ENCODE assay signal across 26 mouse cellular contexts in genomic region chr3:89231772-89232275, GRCm38 (mm10). TPM values are rescaled to one million over a fixed set of nuclear protein-coding genes. Genes with fewer than 3 reads are reported as not detected.
DNase-seq lines count a peak whose midpoint lies in the region; ATAC-seq and TF ChIP-seq lines count a peak whose summit lies in the region.
"Had no signal": no experiment of that assay in that cellular context is flagged by ENCODE, and none has a peak within 500 bp of the region (broad histone marks: within the 10 kb centered on the region; RNA-seq: fewer than 3 reads in every experiment).

No protein-coding gene starts in this region.

- ATAC-seq in kidney, embryonic 15.5 days (replicated peaks; ENCODE audit: low FRiP score), result no peak
- ATAC-seq in lung, embryonic 14.5 days (ENCODE audit: insufficient read depth), result no peak
- ATAC-seq in stomach, embryonic 14.5 days (ENCODE audit: insufficient number of reproducible peaks, insufficient read depth, low FRiP score, low read depth), result no peak
- no peak for ATAC-seq in stomach, embryonic 15.5 days (ENCODE audit: insufficient read depth, low FRiP score, low read depth)
- ATAC-seq: forebrain, postnatal 0 days; intestine, embryonic 16.5 days had no signal

- H3K9me3 ChIP-seq in kidney, embryonic 15.5 days (replicated peaks), result no peaks in the 10 kb centered on the region
- H3K9me3 ChIP-seq in lung, embryonic 14.5 days (ENCODE audit: low read depth, low read length), result no peaks in the 10 kb centered on the region
- no peaks in the 10 kb centered on the region for H3K9me3 ChIP-seq in stomach, embryonic 14.5 days (ENCODE audit: control insufficient read depth, low read depth, low read length)
- H3K9me3 ChIP-seq in stomach, embryonic 15.5 days, result no peaks in the 10 kb centered on the region
- H3K9me3 ChIP-seq: embryonic facial prominence, embryonic 10.5 days; embryonic facial prominence, embryonic 15.5 days; forebrain, embryonic 12.5 days; heart, embryonic 10.5 days; heart, embryonic 15.5 days; hindbrain, embryonic 12.5 days; limb, embryonic 13.5 days; midbrain, embryonic 12.5 days; neural tube, embryonic 12.5 days had no signal

- DNase-seq in kidney, postnatal 36 days, result no peak
- DNase-seq in lung, embryonic 14.5 days, result no peak
- no peak for DNase-seq in lung, postnatal 36 days
- no peak for DNase-seq in retina, embryonic 14.5 days (ENCODE audit: low spot score)
- DNase-seq: adrenal gland, postnatal 36 days; cerebellum, adult 18-20 months; forebrain, postnatal 0 days; gastrocnemius, postnatal 10 days; right cerebral cortex, postnatal 4 days; thymus, adult 18-20 months; thymus, postnatal 25 days had no signal

- H3K27me3 ChIP-seq in kidney, embryonic 15.5 days, result 0 out of 2 replicates have a peak, but pooled peaks cover 2% of the 10 kb centered on the region
- no peaks in the 10 kb centered on the region for H3K27me3 ChIP-seq in lung, embryonic 14.5 days (ENCODE audit: insufficient read depth, low read length)
- no peaks in the 10 kb centered on the region for H3K27me3 ChIP-seq in stomach, embryonic 14.5 days (ENCODE audit: control insufficient read depth, insufficient read depth, low read length)
- H3K27me3 ChIP-seq in stomach, embryonic 15.5 days (replicated peaks), result no peaks in the 10 kb centered on the region
- H3K27me3 ChIP-seq: embryonic facial prominence, embryonic 15.5 days; forebrain, embryonic 12.5 days; hindbrain, embryonic 12.5 days; midbrain, embryonic 12.5 days; neural tube, embryonic 12.5 days had no signal

- H3K4me3 ChIP-seq in kidney, embryonic 15.5 days (replicated peaks), result no peak overlapping the region
- no peak overlapping the region for H3K4me3 ChIP-seq in lung, embryonic 14.5 days (ENCODE audit: low read depth, low read length)
- peak overlapping the region; percentile 1; the same call in 1 of the 2 replicates for H3K4me3 ChIP-seq in stomach, embryonic 14.5 days (ENCODE audit: low read depth, low read length)
- peak overlapping the region; percentile 25 for H3K4me3 ChIP-seq in stomach, embryonic 15.5 days (replicated peaks)
- H3K4me3 ChIP-seq: embryonic facial prominence, embryonic 10.5 days; embryonic facial prominence, embryonic 15.5 days; forebrain, embryonic 12.5 days; heart, embryonic 10.5 days; heart, embryonic 15.5 days; hindbrain, embryonic 12.5 days; limb, embryonic 13.5 days; midbrain, embryonic 12.5 days; myocyte; neural tube, embryonic 12.5 days had no signal

- H3K4me1 ChIP-seq in kidney, embryonic 15.5 days, result peaks cover 47% of the 10 kb centered on the region
- H3K4me1 ChIP-seq in lung, embryonic 14.5 days (ENCODE audit: insufficient read depth), result peaks cover 23% of the 10 kb centered on the region
- H3K4me1 ChIP-seq in stomach, embryonic 14.5 days (ENCODE audit: control insufficient read depth, insufficient read depth, low read length), result peaks cover 8% of the 10 kb centered on the region; the same call in 1 of the 2 replicates
- H3K4me1 ChIP-seq in stomach, embryonic 15.5 days, result peaks cover 24% of the 10 kb centered on the region

- TF ChIP-seq CTCF in lung, embryonic 14.5 days (IDR thresholded peaks at IDR 0.05; ENCODE audit: low read depth), result no peak

- H3K9ac ChIP-seq in kidney, embryonic 15.5 days, result no peak overlapping the region
- no peak overlapping the region for H3K9ac ChIP-seq in lung, embryonic 14.5 days
- no peak overlapping the region for H3K9ac ChIP-seq in stomach, embryonic 14.5 days (replicated peaks; ENCODE audit: low read depth, low read length)
- no peak overlapping the region for H3K9ac ChIP-seq in stomach, embryonic 15.5 days
- H3K9ac ChIP-seq: embryonic facial prominence, embryonic 15.5 days; forebrain, embryonic 12.5 days; forebrain, postnatal 0 days; heart, embryonic 15.5 days; hindbrain, embryonic 12.5 days; limb, embryonic 13.5 days; midbrain, embryonic 12.5 days; neural tube, embryonic 12.5 days had no signal

- 0 out of 2 replicates have a peak overlapping the region, but pooled peaks have one; percentile 59 for H3K27ac ChIP-seq in kidney, embryonic 15.5 days
- H3K27ac ChIP-seq in lung, embryonic 14.5 days (ENCODE audit: low read depth), result peak overlapping the region; percentile 46; the same call in 1 of the 2 replicates
- no peak overlapping the region for H3K27ac ChIP-seq in stomach, embryonic 14.5 days (ENCODE audit: low read length)
- H3K27ac ChIP-seq in stomach, embryonic 15.5 days, result peak overlapping the region; percentile 88; the same call in 1 of the 2 replicates
- H3K27ac ChIP-seq: embryonic facial prominence, embryonic 10.5 days; embryonic facial prominence, embryonic 15.5 days; forebrain, embryonic 12.5 days; heart, embryonic 10.5 days; heart, embryonic 15.5 days; hindbrain, embryonic 12.5 days; limb, embryonic 13.5 days; midbrain, embryonic 12.5 days; neural tube, embryonic 12.5 days had no signal

- 76% methylated on average over 16 of the region's 16 CpGs for WGBS in kidney, embryonic 15.5 days
- 66% methylated on average over 16 of the region's 16 CpGs for WGBS in lung, embryonic 14.5 days
- WGBS in stomach, embryonic 14.5 days, result 73% methylated on average over 16 of the region's 16 CpGs
- 69% methylated on average over 16 of the region's 16 CpGs for WGBS in stomach, embryonic 15.5 days

- 0 out of 2 replicates have a peak, but pooled peaks cover 7% of the 10 kb centered on the region for H3K36me3 ChIP-seq in kidney, embryonic 15.5 days
- H3K36me3 ChIP-seq in lung, embryonic 14.5 days (ENCODE audit: insufficient read depth), result 0 out of 2 replicates have a peak, but pooled peaks cover 3% of the 10 kb centered on the region
- H3K36me3 ChIP-seq in stomach, embryonic 14.5 days (ENCODE audit: control insufficient read depth, insufficient read depth, low read length), result no peaks in the 10 kb centered on the region
- no peaks in the 10 kb centered on the region for H3K36me3 ChIP-seq in stomach, embryonic 15.5 days
- H3K36me3 ChIP-seq: heart, embryonic 15.5 days had no signal

- H3K4me2 ChIP-seq in kidney, embryonic 15.5 days, result peak overlapping the region; percentile 25; the same call in 1 of the 2 replicates
- peak overlapping the region; percentile 49 for H3K4me2 ChIP-seq in lung, embryonic 14.5 days
- H3K4me2 ChIP-seq in stomach, embryonic 14.5 days (replicated peaks; ENCODE audit: low read depth, low read length), result peak overlapping the region; percentile 25
- H3K4me2 ChIP-seq in stomach, embryonic 15.5 days, result peak overlapping the region; percentile 82
- H3K4me2 ChIP-seq: embryonic facial prominence, embryonic 15.5 days; forebrain, embryonic 12.5 days; heart, embryonic 15.5 days; hindbrain, embryonic 12.5 days; limb, embryonic 13.5 days; liver, embryonic 11.5 days; midbrain, embryonic 12.5 days; neural tube, embryonic 12.5 days had no signal

RNA-seq across cellular contexts. Expression of gene Muc1, which starts 3.0 kb away (rescaled TPM):
- 12.0 and 12.3 TPM in 2 replicates for polyA plus RNA-seq in kidney, embryonic 15.5 days (2015; fragmentation: Nextera tagmentation; extraction: Ambion mirVana)
- 43.0 and 50.4 TPM in 2 replicates for polyA plus RNA-seq in lung, embryonic 14.5 days (2014; fragmentation: Nextera tagmentation; extraction: Ambion mirVana)
- polyA plus RNA-seq in stomach, embryonic 14.5 days (2014; fragmentation: Nextera tagmentation; extraction: Ambion mirVana), result 56.3 and 58.2 TPM in 2 replicates
- polyA plus RNA-seq in stomach, embryonic 15.5 days (2015; fragmentation: Nextera tagmentation; extraction: Ambion mirVana), result 64.2 and 89.1 TPM in 2 replicates

RNA-seq across cellular contexts. Expression of gene Mtx1, which starts 4.9 kb away (rescaled TPM):
- 211 and 219 TPM in 2 replicates for polyA plus RNA-seq in kidney, embryonic 15.5 days (2015; fragmentation: Nextera tagmentation; extraction: Ambion mirVana)
- 193 and 212 TPM in 2 replicates for polyA plus RNA-seq in lung, embryonic 14.5 days (2014; fragmentation: Nextera tagmentation; extraction: Ambion mirVana)
- 182 and 196 TPM in 2 replicates for polyA plus RNA-seq in stomach, embryonic 14.5 days (2014; fragmentation: Nextera tagmentation; extraction: Ambion mirVana)
- polyA plus RNA-seq in stomach, embryonic 15.5 days (2015; fragmentation: Nextera tagmentation; extraction: Ambion mirVana), result 197 and 199 TPM in 2 replicates

RNA-seq across cellular contexts. Expression of gene Krtcap2, which starts 13.9 kb away (rescaled TPM):
- polyA plus RNA-seq in kidney, embryonic 15.5 days (2015; fragmentation: Nextera tagmentation; extraction: Ambion mirVana), result 309 and 321 TPM in 2 replicates
- 293 and 312 TPM in 2 replicates for polyA plus RNA-seq in lung, embryonic 14.5 days (2014; fragmentation: Nextera tagmentation; extraction: Ambion mirVana)
- polyA plus RNA-seq in stomach, embryonic 14.5 days (2014; fragmentation: Nextera tagmentation; extraction: Ambion mirVana), result 297 and 314 TPM in 2 replicates
- 374 and 406 TPM in 2 replicates for polyA plus RNA-seq in stomach, embryonic 15.5 days (2015; fragmentation: Nextera tagmentation; extraction: Ambion mirVana)

RNA-seq across cellular contexts. Expression of gene Trim46, which starts 14.3 kb away (rescaled TPM):
- polyA plus RNA-seq in kidney, embryonic 15.5 days (2015; fragmentation: Nextera tagmentation; extraction: Ambion mirVana), result 3.4 and 5.2 TPM in 2 replicates
- 5.7 and 6.3 TPM in 2 replicates for polyA plus RNA-seq in lung, embryonic 14.5 days (2014; fragmentation: Nextera tagmentation; extraction: Ambion mirVana)
- 4.9 and 5.1 TPM in 2 replicates for polyA plus RNA-seq in stomach, embryonic 14.5 days (2014; fragmentation: Nextera tagmentation; extraction: Ambion mirVana)
- 4.6 and 5.9 TPM in 2 replicates for polyA plus RNA-seq in stomach, embryonic 15.5 days (2015; fragmentation: Nextera tagmentation; extraction: Ambion mirVana)

RNA-seq across cellular contexts. Expression of gene Thbs3, which starts 16.8 kb away (rescaled TPM):
- 14.9 and 20.5 TPM in 2 replicates for polyA plus RNA-seq in kidney, embryonic 15.5 days (2015; fragmentation: Nextera tagmentation; extraction: Ambion mirVana)
- polyA plus RNA-seq in lung, embryonic 14.5 days (2014; fragmentation: Nextera tagmentation; extraction: Ambion mirVana), result 33.6 and 39.9 TPM in 2 replicates
- polyA plus RNA-seq in stomach, embryonic 14.5 days (2014; fragmentation: Nextera tagmentation; extraction: Ambion mirVana), result 24.2 and 26.4 TPM in 2 replicates
- 29.0 and 29.2 TPM in 2 replicates for polyA plus RNA-seq in stomach, embryonic 15.5 days (2015; fragmentation: Nextera tagmentation; extraction: Ambion mirVana)

Comparison
In these comparisons a context has a peak if more than half of its experiments do, and no peak if none do; other contexts are left out.
1. H3K4me2 ChIP-seq: peak in every context shown above with its lines; median percentile 82 in stomach, embryonic 15.5 days; 49 in lung, embryonic 14.5 days; 25 in kidney, embryonic 15.5 days; 25 in stomach, embryonic 14.5 days.
2. H3K4me3 ChIP-seq: peak in stomach, embryonic 14.5 days (single experiment) and stomach, embryonic 15.5 days (single experiment); none in kidney, embryonic 15.5 days (single experiment) and lung, embryonic 14.5 days (single experiment).